Mouse (Mus musculus) neural tube, embryonic 12.5 days (tissue): ENCODE measurements around the gene Eomes. TPM values are rescaled to one million over a fixed set of nuclear protein-coding genes. Genes with fewer than 3 reads are reported as not detected.

Experiments
- ATAC-seq: fragments of 200-750 bp; cut with Nextera tagmentation; 2 replicates; pipeline ENCODE4 v1.8.0; 2017; ENCODE audit warnings: low read depth, mild to moderate bottlenecking, moderate TSS enrichment, moderate library complexity; ENCODE audit not compliant: low FRiP score
- H3K27ac ChIP-seq: fragments of 300-500 bp; sonication (generic); 2 replicates; pipeline ENCODE4 v1.5.1; 2016
- H3K27me3 ChIP-seq: fragments of 300-500 bp; sonication (generic); replicated peaks from 2 replicates; pipeline ENCODE4 v1.6.1; 2016; ENCODE audit warnings: mild to moderate bottlenecking
- H3K36me3 ChIP-seq: fragments of 300-500 bp; sonication (generic); 2 replicates; pipeline ENCODE4 v1.6.1; 2016; ENCODE audit warnings: mild to moderate bottlenecking
- H3K4me1 ChIP-seq: fragments of 300-500 bp; sonication (generic); 2 replicates; pipeline ENCODE4 v1.6.1; 2016
- H3K4me2 ChIP-seq: fragments of 300-500 bp; sonication (generic); replicated peaks from 2 replicates; pipeline ENCODE4 v1.6.1; 2016; ENCODE audit warnings: mild to moderate bottlenecking
- H3K4me3 ChIP-seq: fragments of 300-500 bp; sonication (generic); 2 replicates; pipeline ENCODE4 v1.5.1; 2016
- H3K9ac ChIP-seq: fragments of 300-500 bp; sonication (generic); 2 replicates; pipeline ENCODE4 v1.6.1; 2016; ENCODE audit warnings: mild to moderate bottlenecking
- H3K9me3 ChIP-seq: fragments of 300-500 bp; sonication (generic); 2 replicates; pipeline ENCODE4 v1.6.1; 2016; ENCODE audit warnings: mild to moderate bottlenecking
- WGBS: fragments of 180-500 bp; shearing (Covaris S2); methylation state at CpG from one replicate; pipeline ENCODE4 v1.1.7; 2016; 5-methylcytosine and 5-hydroxymethylcytosine counted together
- polyA plus RNA-seq: library from polyadenylated mRNA; unstranded; fragments of >200 nt; fragmentation: Nextera tagmentation; extraction: Ambion mirVana; gene quantifications from 2 replicates; pipeline ENCODE4 v1.2.1, GENCODE M21; 2016

Eomes gene
- polyA plus RNA-seq, 1 experiment from 2014 or later: 0.05 TPM

DNA sequence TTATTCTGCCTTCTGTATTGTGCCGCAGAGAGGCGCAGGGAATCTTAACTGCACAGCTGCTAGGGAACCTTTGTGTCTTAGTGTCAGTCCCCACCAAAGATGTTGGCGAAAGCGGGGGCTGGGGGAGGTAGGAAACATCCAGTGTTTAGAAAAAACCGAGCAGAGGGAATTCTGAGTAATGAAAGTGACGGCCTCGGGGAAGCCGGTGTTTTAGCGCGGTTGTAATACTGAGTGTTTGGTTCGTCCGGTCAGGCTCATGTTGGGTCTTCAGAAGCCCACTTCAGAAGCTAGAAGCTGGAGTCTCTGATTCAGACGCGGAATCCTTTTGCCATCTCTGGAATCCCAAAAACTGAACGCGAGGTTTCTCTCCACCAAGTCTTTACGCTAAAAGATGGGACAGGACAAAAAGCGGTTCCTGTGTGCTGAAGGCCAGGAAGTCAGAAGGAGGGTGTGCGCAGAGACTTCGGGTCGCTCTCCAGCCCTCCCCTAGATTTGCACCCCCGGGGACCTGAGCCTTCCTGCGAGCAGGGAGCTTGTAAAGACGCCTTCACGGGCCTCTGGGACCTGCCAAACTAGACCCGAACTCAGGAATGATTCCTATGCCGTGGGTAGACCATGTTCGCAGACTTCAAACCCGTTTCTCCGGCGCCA, 606 bp upstream of the Eomes start:
- Histone ChIP-seq H3K9me3 (no peaks in the 10 kb centered on the region), H3K36me3 (no peaks in the 10 kb centered on the region), H3K27ac (no peak overlapping the region), H3K4me1 (peaks cover 26% of the 10 kb centered on the region), H3K27me3 (peaks cover 87% of the 10 kb centered on the region), H3K9ac (no peak overlapping the region), H3K4me3 (no peak overlapping the region; the same call in 1 of the 2 replicates), H3K4me2 (peak overlapping the region; percentile 55)
- under 1% methylated on average over 31 of the region's 31 CpGs for WGBS
- ATAC-seq: no peak

DNA sequence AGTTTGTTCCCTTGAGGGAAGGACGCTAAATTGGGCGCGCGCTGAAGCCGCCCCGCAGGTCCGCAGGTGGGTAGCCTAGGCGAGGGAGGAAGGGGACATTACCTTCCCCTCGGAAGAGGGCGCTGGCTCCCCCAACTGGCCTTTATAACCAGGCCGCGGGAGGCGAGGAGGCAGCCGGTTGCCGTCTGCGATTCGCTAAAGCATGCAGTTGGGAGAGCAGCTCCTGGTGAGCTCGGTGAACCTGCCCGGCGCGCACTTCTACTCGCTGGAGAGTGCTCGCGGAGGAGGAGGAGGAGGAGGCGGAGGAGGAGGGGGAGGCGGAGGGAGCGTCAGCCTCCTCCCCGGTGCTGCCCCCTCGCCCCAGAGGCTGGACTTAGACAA, 436 bp downstream of the Eomes start:
- H3K9ac ChIP-seq: no peak overlapping the region
- H3K36me3 ChIP-seq: no peaks in the 10 kb centered on the region
- H3K4me2 ChIP-seq: peak overlapping the region; percentile 55
- peak overlapping the region; percentile 33 for H3K4me3 ChIP-seq
- no peak overlapping the region for H3K27ac ChIP-seq
- no peaks in the 10 kb centered on the region for H3K9me3 ChIP-seq
- H3K4me1 ChIP-seq: peaks cover 26% of the 10 kb centered on the region
- H3K27me3 ChIP-seq: peaks cover 89% of the 10 kb centered on the region
- under 1% methylated on average over 29 of the region's 29 CpGs for WGBS
- ATAC-seq: peak; percentile 30; the same call in 1 of the 2 replicates

DNA sequence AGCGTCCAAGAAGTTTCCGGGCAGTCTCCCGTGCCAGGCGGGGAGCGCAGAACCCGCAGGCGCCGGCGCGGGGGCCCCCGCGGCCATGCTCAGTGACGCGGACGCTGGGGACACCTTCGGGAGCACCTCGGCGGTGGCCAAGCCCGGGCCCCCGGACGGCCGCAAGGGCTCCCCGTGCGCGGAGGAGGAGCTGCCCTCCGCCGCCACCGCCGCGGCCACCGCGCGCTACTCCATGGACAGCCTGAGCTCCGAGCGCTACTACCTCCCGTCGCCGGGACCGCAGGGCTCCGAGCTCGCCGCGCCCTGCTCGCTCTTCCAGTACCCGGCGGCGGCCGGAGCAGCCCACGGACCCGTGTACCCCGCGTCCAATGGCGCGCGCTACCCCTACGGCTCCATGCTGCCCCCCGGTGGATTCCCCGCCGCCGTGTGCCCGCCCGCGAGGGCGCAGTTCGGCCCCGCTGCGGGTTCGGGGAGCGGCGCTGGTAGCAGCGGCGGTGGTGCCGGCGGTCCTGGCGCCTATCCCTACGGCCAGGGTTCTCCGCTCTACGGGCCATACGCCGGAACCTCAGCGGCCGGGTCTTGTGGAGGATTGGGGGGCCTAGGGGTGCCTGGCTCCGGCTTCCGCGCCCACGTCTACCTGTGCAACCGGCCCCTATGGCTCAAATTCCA, 961 bp downstream of the Eomes start:
- Histone ChIP-seq H3K4me2 (peak overlapping the region; percentile 55), H3K36me3 (no peaks in the 10 kb centered on the region), H3K9me3 (no peaks in the 10 kb centered on the region), H3K27me3 (peaks cover 94% of the 10 kb centered on the region), H3K27ac (no peak overlapping the region), H3K9ac (no peak overlapping the region), H3K4me1 (peaks cover 26% of the 10 kb centered on the region), H3K4me3 (peak overlapping the region; percentile 33)
- WGBS: 1% methylated on average over 87 of the region's 87 CpGs
- peak; percentile 39; the same call in 1 of the 2 replicates for ATAC-seq

DNA sequence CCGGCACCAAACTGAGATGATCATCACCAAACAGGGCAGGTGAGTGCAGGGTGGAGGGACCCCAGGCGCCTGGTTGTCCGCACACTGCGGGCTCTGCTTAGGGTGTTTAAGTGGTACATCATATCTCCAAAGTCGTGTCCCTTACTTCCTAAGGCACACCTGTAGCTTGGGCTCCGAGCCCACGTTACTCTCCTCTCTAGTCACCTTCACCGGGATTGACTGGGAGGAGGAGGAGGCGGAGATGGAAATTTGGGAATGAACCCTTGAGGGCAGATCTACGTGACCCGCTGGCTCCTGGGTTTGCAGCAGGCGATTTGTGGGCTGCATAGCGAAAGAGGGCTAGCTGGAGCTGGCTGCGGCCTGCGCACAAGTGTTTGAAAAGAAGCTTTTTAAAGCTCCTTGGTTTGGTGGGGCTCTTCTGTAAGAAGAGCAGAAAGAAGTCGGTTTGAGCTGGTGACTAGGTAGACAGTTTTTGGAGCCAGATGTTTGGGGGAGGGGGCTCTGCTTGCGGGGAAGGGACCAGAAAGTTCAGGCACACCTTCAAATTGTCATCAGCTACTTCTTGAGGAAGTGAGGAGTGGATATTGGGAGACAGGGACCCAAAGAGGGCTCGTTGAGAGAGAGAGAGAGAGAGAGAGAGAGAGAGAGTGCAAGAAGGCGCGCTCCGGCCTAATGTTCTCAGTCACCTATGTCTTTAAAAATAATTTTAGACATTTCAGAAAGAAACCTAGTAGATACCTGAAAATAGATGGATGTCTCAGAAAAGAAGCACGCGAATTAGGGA, 1.7 kb downstream of the Eomes start:
- Histone ChIP-seq H3K4me2 (peak overlapping the region; percentile 55; the same call in 1 of the 2 replicates), H3K36me3 (no peaks in the 10 kb centered on the region), H3K27me3 (peaks cover 96% of the 10 kb centered on the region), H3K27ac (no peak overlapping the region), H3K4me3 (peak overlapping the region; percentile 33), H3K9me3 (no peaks in the 10 kb centered on the region), H3K9ac (no peak overlapping the region), H3K4me1 (peaks cover 26% of the 10 kb centered on the region)
- ATAC-seq: no peak
- WGBS: 1% methylated on average over 23 of the region's 23 CpGs

DNA sequence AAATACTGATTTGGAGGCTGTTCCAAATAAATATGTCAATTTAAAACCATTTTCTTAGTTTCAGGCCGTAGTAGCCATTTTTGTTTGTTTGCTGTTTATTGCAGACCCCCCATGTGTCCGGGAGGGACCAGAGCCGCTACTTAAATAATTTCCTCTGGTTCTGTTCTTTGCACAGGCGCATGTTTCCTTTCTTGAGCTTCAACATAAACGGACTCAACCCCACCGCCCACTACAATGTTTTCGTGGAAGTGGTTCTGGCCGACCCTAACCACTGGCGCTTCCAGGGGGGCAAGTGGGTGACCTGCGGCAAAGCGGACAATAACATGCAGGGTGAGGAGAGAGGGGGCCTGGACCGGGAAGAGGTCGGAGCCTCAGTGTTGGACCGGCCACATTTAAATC, 2.3 kb downstream of the Eomes start:
- Histone ChIP-seq H3K9me3 (no peaks in the 10 kb centered on the region), H3K9ac (no peak overlapping the region), H3K4me1 (peaks cover 26% of the 10 kb centered on the region), H3K27me3 (peaks cover 96% of the 10 kb centered on the region), H3K4me3 (no peak overlapping the region), H3K4me2 (no peak overlapping the region), H3K27ac (no peak overlapping the region), H3K36me3 (no peaks in the 10 kb centered on the region)
- under 1% methylated on average over 14 of the region's 14 CpGs for WGBS
- ATAC-seq: no peak

DNA sequence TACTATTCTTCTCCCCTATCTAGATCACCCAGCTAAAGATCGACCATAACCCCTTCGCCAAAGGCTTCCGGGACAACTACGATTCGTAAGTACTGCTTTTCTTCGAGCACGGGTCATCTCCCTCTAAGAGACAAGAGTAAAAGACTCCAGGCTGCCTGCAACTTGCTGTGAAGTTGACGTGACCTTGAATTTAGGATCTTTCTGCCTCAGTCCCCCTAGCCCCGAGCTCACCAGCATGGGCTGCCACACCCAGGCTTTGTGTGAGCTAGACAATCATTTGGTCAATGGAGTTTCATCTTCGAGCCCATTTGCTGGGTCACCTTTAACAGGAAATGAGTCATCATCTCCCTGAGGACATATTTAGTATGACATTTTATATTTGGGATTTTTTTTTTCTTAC, 4.2 kb downstream of the Eomes start:
- peaks cover 17% of the 10 kb centered on the region for H3K4me1 ChIP-seq
- no peak for ATAC-seq
- no peak overlapping the region for H3K9ac ChIP-seq
- no peaks in the 10 kb centered on the region for H3K36me3 ChIP-seq
- H3K4me3 ChIP-seq: no peak overlapping the region
- H3K27me3 ChIP-seq: peaks cover 98% of the 10 kb centered on the region
- 79% methylated on average over 10 of the region's 10 CpGs for WGBS
- no peaks in the 10 kb centered on the region for H3K9me3 ChIP-seq
- H3K27ac ChIP-seq: no peak overlapping the region
- H3K4me2 ChIP-seq: no peak overlapping the region

DNA sequence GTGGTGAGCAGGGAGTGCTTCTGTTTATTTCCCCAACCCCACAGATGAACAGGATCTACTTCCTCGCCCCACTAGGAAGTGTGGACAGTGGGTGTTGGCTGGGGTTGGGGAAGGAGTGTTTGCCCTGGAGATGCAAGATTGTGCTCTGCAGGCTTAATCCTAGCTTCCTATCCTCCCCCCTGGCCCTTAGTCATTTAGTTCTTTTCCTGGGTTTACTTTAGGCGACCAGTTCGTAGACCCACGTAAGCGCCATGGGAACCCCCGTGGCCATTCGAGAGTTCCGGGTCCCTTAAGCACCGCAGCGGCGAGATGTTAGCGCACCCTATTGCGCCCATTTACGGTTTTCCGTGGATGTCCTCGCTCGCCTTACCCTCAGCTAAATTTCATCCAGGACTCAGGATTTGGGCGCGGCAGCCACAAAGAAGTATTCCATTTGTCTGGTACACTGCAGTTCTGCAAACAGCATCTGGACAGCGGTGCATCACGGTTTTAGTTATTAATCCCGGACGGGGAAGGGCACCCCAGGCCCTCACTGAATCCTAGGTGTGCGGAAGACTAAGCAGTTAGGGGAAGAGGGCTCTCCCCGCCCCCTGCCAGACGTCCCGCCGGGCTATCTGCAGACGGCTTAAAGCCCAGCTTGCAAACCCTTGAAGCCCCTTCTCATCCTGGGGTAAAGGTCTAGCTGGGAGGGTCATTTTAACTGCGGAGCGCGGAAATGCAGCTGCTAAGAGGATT, 8.5 kb downstream of the Eomes start:
- Histone ChIP-seq H3K27me3 (peaks cover 76% of the 10 kb centered on the region), H3K36me3 (no peaks in the 10 kb centered on the region), H3K4me2 (no peak overlapping the region), H3K9me3 (no peaks in the 10 kb centered on the region), H3K4me1 (peaks cover 20% of the 10 kb centered on the region), H3K4me3 (no peak overlapping the region), H3K27ac (no peak overlapping the region), H3K9ac (no peak overlapping the region)
- under 1% methylated on average over 32 of the region's 32 CpGs for WGBS
- no peak for ATAC-seq

DNA sequence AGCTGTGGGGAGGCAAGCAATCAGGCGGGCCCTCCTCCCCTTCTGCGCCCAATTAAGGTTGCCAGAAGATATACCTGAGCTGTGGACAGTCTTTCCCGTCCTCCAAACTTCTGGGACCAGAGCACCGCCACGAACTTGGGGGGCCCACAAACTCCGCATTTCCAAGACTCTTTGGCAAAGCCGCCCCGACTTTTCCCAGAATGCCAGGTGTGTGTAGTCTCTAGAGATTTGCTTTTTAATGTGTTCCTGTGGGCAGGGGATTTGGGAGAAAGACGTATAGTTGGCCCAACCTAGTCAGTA, 9.0 kb downstream of the Eomes start:
- ATAC-seq: no peak
- H3K9ac ChIP-seq: no peak overlapping the region
- WGBS: 0% methylated on average over 9 of the region's 9 CpGs
- no peaks in the 10 kb centered on the region for H3K36me3 ChIP-seq
- no peak overlapping the region for H3K27ac ChIP-seq
- peaks cover 71% of the 10 kb centered on the region for H3K27me3 ChIP-seq
- peaks cover 20% of the 10 kb centered on the region for H3K4me1 ChIP-seq
- no peak overlapping the region for H3K4me2 ChIP-seq
- no peak overlapping the region for H3K4me3 ChIP-seq
- no peaks in the 10 kb centered on the region for H3K9me3 ChIP-seq

DNA sequence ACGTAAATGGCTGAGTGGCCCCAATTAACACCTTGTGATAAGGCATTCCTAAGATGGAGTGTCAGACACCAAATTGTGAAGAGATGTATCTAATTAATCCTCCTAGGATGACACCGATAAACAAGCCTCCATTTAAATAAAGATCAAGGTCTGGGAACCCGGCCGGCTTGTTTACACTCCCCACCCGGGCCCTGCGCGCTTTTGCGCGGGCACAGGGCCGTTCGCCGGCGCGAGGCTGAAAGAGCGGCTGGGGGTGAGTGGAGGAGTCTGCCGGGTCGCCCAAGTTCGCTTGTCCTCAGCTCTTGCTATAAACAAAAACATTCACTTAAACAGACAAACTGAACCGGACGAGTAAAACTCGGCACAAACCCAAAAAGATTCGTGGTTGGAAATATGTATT, 9.6 kb downstream of the Eomes start:
- H3K4me1 ChIP-seq: peaks cover 20% of the 10 kb centered on the region
- under 1% methylated on average over 22 of the region's 22 CpGs for WGBS

DNA sequence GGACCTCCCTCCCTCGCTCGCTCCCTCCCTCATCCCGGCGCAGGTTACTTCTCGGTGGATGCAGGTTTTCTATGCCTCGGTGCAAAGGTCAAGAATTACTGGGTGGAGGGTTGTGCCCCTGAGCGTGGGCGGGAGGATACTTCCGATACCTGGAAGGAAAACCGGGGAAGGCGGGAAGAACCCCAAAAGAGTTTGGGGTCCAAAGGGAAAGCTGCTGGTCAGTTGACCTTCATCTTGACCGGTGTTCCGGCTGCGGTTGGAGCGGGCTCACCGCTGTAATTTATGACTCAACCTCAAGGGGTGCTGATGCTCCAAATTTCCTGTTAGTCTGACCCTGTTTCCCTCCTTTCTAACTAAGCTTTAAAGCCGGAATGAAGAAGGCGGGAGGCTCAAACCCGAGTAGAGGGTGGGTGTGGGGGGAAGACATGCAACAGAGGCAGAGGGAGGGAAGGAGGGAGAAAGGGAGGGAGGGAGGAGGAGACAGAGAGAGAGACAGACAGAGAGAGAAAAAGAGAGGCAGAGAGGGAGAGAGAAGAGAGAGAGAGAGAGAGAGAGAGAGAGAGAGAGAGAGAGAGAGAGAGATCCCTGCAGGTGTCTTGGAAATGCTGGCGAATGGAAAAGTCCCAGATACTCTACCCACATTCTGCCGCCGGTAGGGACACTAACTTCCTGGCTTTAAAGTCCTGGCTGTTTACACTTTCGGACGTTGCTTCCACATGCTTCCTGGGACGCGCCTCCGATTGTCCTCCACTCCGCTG, 10.3 kb downstream of the Eomes start:
- Histone ChIP-seq H3K4me1 (peaks cover 20% of the 10 kb centered on the region), H3K4me3 (no peak overlapping the region; the same call in 1 of the 2 replicates), H3K9ac (no peak overlapping the region), H3K4me2 (peak overlapping the region; percentile 58), H3K27ac (no peak overlapping the region), H3K9me3 (no peaks in the 10 kb centered on the region), H3K36me3 (no peaks in the 10 kb centered on the region), H3K27me3 (peaks cover 60% of the 10 kb centered on the region)
- under 1% methylated on average over 28 of the region's 28 CpGs for WGBS
- no peak for ATAC-seq

More for the DNA sequence above, 9.6 kb downstream of the Eomes start:
- peaks cover 66% of the 10 kb centered on the region for H3K27me3 ChIP-seq
- H3K4me2 ChIP-seq: peak overlapping the region; percentile 58
- no peak overlapping the region for H3K9ac ChIP-seq
- H3K9me3 ChIP-seq: no peaks in the 10 kb centered on the region
- no peak overlapping the region for H3K4me3 ChIP-seq
- no peaks in the 10 kb centered on the region for H3K36me3 ChIP-seq
- no peak for ATAC-seq
- no peak overlapping the region for H3K27ac ChIP-seq

DNA sequence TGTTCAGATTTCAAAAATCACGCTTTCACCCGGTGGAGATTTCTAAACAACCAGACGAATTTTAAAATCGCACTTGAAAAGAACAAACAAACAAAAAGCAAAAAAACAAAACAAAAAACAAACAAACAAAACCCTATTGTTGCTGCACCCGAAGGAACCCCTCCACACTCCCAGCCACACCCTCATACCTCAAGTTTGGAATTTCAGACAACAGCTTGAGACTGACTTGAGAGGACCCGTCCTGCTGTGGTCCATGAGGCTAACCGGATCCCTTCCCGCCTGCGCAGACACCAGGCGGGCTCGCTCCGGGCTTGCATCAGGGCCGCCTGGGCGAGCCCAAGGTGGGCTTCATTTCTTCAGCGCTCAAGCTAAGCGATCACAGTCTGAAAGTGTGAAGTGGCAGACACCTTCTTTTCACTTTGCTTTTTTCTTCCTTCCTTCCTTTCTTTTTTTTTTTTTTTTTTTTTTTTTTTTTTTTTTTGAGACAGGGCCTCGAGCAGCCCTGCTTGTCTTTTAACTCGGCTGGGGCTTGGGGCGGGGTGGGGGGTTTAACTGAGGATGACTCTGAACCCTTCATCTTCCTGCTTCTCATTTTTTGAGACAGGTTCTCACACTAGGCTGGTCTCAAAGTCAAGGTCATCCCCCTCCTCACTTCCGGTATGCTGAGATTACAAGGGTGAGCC, 11.0 kb downstream of the Eomes start:
- H3K9ac ChIP-seq: no peak overlapping the region
- H3K27me3 ChIP-seq: peaks cover 53% of the 10 kb centered on the region
- 2% methylated on average over 20 of the region's 20 CpGs for WGBS
- no peak overlapping the region; the same call in 1 of the 2 replicates for H3K4me3 ChIP-seq
- peak; percentile 39; the same call in 1 of the 2 replicates for ATAC-seq
- peaks cover 20% of the 10 kb centered on the region for H3K4me1 ChIP-seq
- H3K27ac ChIP-seq: no peak overlapping the region
- no peaks in the 10 kb centered on the region for H3K36me3 ChIP-seq
- no peaks in the 10 kb centered on the region for H3K9me3 ChIP-seq
- H3K4me2 ChIP-seq: peak overlapping the region; percentile 58
